Mouse (Mus musculus): ENCODE results near the gene Atp13a3. TPM values are rescaled to one million over a fixed set of nuclear protein-coding genes. Genes with fewer than 3 reads are reported as not detected.
"Not testable (repeated sequence)": the region's sequence is repeated elsewhere in the genome, so short reads cannot be mapped to it uniquely, and the experiment has no call there.

The Atp13a3 gene
- polyA plus RNA-seq, 1 experiment from 2014 or later = 22.6 TPM

DNA sequence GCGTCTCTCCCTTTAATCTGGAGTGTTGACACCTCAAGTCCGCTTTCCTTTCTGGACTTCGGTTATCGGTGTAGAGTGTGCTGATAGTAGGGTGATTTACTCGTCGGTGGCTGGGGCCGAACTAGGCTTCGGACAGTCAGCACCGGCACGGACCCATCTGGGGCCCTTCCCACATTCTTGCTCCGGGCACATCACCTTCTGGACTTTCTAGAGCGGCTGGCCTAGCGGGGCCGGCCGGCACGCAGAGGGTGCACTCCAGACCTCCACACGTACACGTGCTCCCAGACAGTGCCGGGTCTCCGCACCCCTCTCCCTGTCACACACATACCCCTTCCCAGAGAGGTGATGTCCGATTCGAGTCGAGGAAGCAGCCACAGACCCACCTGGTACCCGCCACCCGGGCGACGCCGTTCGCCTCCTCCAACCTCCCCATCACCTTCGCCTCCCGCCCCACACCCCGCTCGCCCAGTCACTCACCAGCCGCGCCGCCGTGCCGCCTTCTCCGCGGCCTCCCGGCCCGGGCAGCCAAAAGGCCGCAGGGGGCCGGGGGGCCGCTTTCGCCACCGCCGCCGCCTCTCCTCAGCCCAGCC, 17.8 kb downstream of the Atp13a3 start:
- peak overlapping the region; percentile 94 for H3K9ac ChIP-seq (ENCODE audit: low read depth, low read length)
- DNase-seq (ENCODE audit: low spot score) (peak; percentile 48), ATAC-seq (replicated peaks; ENCODE audit: low FRiP score) (peak; percentile 53)
- WGBS = 1% methylated on average over 46 of the region's 49 CpGs
- H3K27ac ChIP-seq (ENCODE audit: low read depth, low read length) = peak overlapping the region; percentile 86
- H3K4me2 ChIP-seq = peak overlapping the region; percentile 90
- H3K27me3 ChIP-seq (replicated peaks; ENCODE audit: control insufficient read depth, insufficient read depth, low read length) = no peaks in the 10 kb centered on the region
- H3K36me3 ChIP-seq (ENCODE audit: control insufficient read depth, insufficient read depth, low read length) = peaks cover 12% of the 10 kb centered on the region
- no peaks in the 10 kb centered on the region for H3K9me3 ChIP-seq (ENCODE audit: control insufficient read depth, low read length)
- H3K4me3 ChIP-seq (ENCODE audit: low read depth, low read length) = peak overlapping the region; percentile 100
- H3K4me1 ChIP-seq (replicated peaks; ENCODE audit: control insufficient read depth, insufficient read depth, low read length) = peaks cover 21% of the 10 kb centered on the region

GRCm38 (mm10) chr16:30386911-30387439, 18.8 kb downstream of the Atp13a3 start:
- no peaks in the 10 kb centered on the region for H3K27me3 ChIP-seq (replicated peaks; ENCODE audit: control insufficient read depth, insufficient read depth, low read length)
- H3K9me3 ChIP-seq (ENCODE audit: control insufficient read depth, low read length) = no peaks in the 10 kb centered on the region
- peak overlapping the region; percentile 90 for H3K4me2 ChIP-seq
- peaks cover 21% of the 10 kb centered on the region for H3K4me1 ChIP-seq (replicated peaks; ENCODE audit: control insufficient read depth, insufficient read depth, low read length)
- ATAC-seq (replicated peaks; ENCODE audit: low FRiP score) (no peak), DNase-seq (ENCODE audit: low spot score) (no peak)
- WGBS = 68% methylated on average over 8 of the region's 8 CpGs
- H3K27ac ChIP-seq (ENCODE audit: low read depth, low read length) = no peak overlapping the region
- H3K9ac ChIP-seq (ENCODE audit: low read depth, low read length) = peak overlapping the region; percentile 94
- H3K4me3 ChIP-seq (ENCODE audit: low read depth, low read length) = peak overlapping the region; percentile 100
- H3K36me3 ChIP-seq (ENCODE audit: control insufficient read depth, insufficient read depth, low read length) = peaks cover 12% of the 10 kb centered on the region

GRCm38 (mm10) chr16:30385531-30385930, 20.2 kb downstream of the Atp13a3 start:
- Histone ChIP-seq H3K9me3 (ENCODE audit: control insufficient read depth, low read length) (no peaks in the 10 kb centered on the region), H3K27me3 (replicated peaks; ENCODE audit: control insufficient read depth, insufficient read depth, low read length) (no peaks in the 10 kb centered on the region), H3K9ac (ENCODE audit: low read depth, low read length) (no peak overlapping the region), H3K4me3 (ENCODE audit: low read depth, low read length) (0 out of 2 replicates have a peak overlapping the region, but pooled peaks have one; percentile 4), H3K4me1 (replicated peaks; ENCODE audit: control insufficient read depth, insufficient read depth, low read length) (peaks cover 21% of the 10 kb centered on the region), H3K36me3 (ENCODE audit: control insufficient read depth, insufficient read depth, low read length) (peaks cover 12% of the 10 kb centered on the region), H3K27ac (ENCODE audit: low read depth, low read length) (no peak overlapping the region), H3K4me2 (peak overlapping the region; percentile 16)
- WGBS = 85% methylated on average over 1 of the region's 1 CpGs
- ATAC-seq (replicated peaks; ENCODE audit: low FRiP score) (no peak), DNase-seq (ENCODE audit: low spot score) (no peak)

GRCm38 (mm10) chr16:30376237-30376636, 29.5 kb downstream of the Atp13a3 start:
- no peaks in the 10 kb centered on the region; the same call in none of the 2 replicates for H3K4me1 ChIP-seq (replicated peaks; ENCODE audit: control insufficient read depth, insufficient read depth, low read length)
- H3K36me3 ChIP-seq (ENCODE audit: control insufficient read depth, insufficient read depth, low read length) = no peaks in the 10 kb centered on the region
- no peaks in the 10 kb centered on the region for H3K9me3 ChIP-seq (ENCODE audit: control insufficient read depth, low read length)
- no peak overlapping the region for H3K4me2 ChIP-seq
- DNase-seq (ENCODE audit: low spot score) (no peak), ATAC-seq (replicated peaks; ENCODE audit: low FRiP score) (no peak)
- no peaks in the 10 kb centered on the region for H3K27me3 ChIP-seq (replicated peaks; ENCODE audit: control insufficient read depth, insufficient read depth, low read length)
- H3K9ac ChIP-seq (ENCODE audit: low read depth, low read length) = no peak overlapping the region
- no peak overlapping the region for H3K4me3 ChIP-seq (ENCODE audit: low read depth, low read length)
- H3K27ac ChIP-seq (ENCODE audit: low read depth, low read length) = no peak overlapping the region
- WGBS = 61% methylated on average over 3 of the region's 3 CpGs

- H3K4me2 ChIP-seq = no peak overlapping the region
- no peak for DNase-seq (ENCODE audit: low spot score)
- 88% methylated on average over 3 of the region's 3 CpGs for WGBS
- H3K27ac ChIP-seq (ENCODE audit: low read depth, low read length) = no peak overlapping the region
- no peak for ATAC-seq (replicated peaks; ENCODE audit: low FRiP score)
- H3K4me3 ChIP-seq (ENCODE audit: low read depth, low read length) = no peak overlapping the region
- no peaks in the 10 kb centered on the region; the same call in none of the 2 replicates for H3K4me1 ChIP-seq (replicated peaks; ENCODE audit: control insufficient read depth, insufficient read depth, low read length)
- no peaks in the 10 kb centered on the region for H3K36me3 ChIP-seq (ENCODE audit: control insufficient read depth, insufficient read depth, low read length)
- no peaks in the 10 kb centered on the region for H3K9me3 ChIP-seq (ENCODE audit: control insufficient read depth, low read length)
- H3K9ac ChIP-seq (ENCODE audit: low read depth, low read length) = no peak overlapping the region
- no peaks in the 10 kb centered on the region for H3K27me3 ChIP-seq (replicated peaks; ENCODE audit: control insufficient read depth, insufficient read depth, low read length)
Observed at GRCm38 (mm10) chr16:30374927-30375326, 30.8 kb downstream of the Atp13a3 start.

DNA sequence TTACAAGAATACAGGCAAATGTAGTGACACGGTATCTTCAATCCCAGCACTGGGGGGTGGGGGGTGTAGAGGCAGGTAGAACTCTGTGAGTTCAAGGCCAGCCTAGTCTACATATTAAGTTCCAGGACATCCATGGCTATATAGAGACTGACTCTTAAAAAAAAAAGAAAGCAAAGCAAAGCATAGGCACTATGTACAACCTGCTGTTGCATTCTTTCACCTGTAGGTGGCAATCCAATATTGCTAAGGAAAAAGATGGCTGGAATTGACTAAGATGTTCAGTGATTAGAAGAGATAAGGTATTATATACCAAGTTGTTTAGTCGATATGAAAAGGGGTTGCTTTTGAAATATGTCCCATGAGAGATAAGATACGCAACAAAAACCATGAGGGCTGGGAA, 31.5 kb downstream of the Atp13a3 start:
- no peaks in the 10 kb centered on the region for H3K27me3 ChIP-seq (replicated peaks; ENCODE audit: control insufficient read depth, insufficient read depth, low read length)
- 62% methylated on average over 3 of the region's 3 CpGs for whole genome bisulfite sequencing
- H3K4me1 ChIP-seq (replicated peaks; ENCODE audit: control insufficient read depth, insufficient read depth, low read length) = no peaks in the 10 kb centered on the region; the same call in none of the 2 replicates
- no peak overlapping the region for H3K27ac ChIP-seq (ENCODE audit: low read depth, low read length)
- H3K4me3 ChIP-seq (ENCODE audit: low read depth, low read length) = no peak overlapping the region
- no peak; the same call in 1 of the 2 replicates for ATAC-seq (replicated peaks; ENCODE audit: low FRiP score)
- H3K9ac ChIP-seq (ENCODE audit: low read depth, low read length) = no peak overlapping the region
- H3K4me2 ChIP-seq = no peak overlapping the region
- H3K9me3 ChIP-seq (ENCODE audit: control insufficient read depth, low read length) = no peaks in the 10 kb centered on the region
- H3K36me3 ChIP-seq (ENCODE audit: control insufficient read depth, insufficient read depth, low read length) = no peaks in the 10 kb centered on the region
- no peak for DNase-seq (ENCODE audit: low spot score)

DNA sequence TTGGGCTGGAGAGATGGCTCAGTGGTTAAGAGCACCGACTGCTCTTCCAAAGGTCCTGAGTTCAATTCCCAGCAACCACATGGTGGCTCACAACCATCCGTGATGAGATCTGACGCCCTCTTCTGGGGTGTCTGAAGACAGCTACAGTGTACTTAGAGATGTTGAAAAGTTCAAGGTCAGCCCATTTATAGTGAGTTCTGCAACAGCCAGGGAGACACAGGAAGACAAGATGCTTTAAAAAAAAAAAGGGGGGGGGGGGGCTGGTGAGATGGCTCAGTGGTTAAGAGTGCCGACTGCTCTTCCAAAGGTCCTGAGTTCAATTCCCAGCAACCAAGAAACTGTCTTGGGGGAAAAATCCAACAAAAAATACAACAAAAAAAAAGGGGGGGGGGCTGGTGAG, 32.5 kb downstream of the Atp13a3 start:
- WGBS = 87% methylated on average over 4 of the region's 4 CpGs
- ATAC-seq (replicated peaks; ENCODE audit: low FRiP score); H3K4me2 ChIP-seq: not testable (repeated sequence)

DNA sequence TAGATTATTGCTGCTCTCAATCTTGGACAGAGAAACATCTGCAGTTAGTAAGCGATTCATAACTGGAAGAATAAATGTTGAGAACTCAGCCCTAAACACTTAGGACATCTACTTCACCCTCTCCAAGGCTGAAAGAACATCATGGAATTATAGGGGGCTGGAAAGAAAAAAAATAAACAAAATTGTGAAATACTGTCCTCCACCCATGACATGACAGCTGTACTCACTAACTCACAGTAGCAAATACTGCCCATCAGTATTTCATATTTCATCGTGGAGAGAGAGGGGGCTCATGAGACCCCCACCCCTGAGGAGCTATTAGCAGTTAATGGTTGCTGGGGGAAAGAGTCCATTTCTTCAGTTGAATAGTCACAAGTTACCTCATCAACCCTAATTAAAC, 38.4 kb downstream of the Atp13a3 start:
- Histone ChIP-seq H3K36me3 (ENCODE audit: control insufficient read depth, insufficient read depth, low read length) (no peaks in the 10 kb centered on the region; the same call in 1 of the 2 replicates), H3K27me3 (replicated peaks; ENCODE audit: control insufficient read depth, insufficient read depth, low read length) (no peaks in the 10 kb centered on the region), H3K4me1 (replicated peaks; ENCODE audit: control insufficient read depth, insufficient read depth, low read length) (no peaks in the 10 kb centered on the region), H3K4me3 (ENCODE audit: low read depth, low read length) (no peak overlapping the region), H3K27ac (ENCODE audit: low read depth, low read length) (no peak overlapping the region), H3K9ac (ENCODE audit: low read depth, low read length) (no peak overlapping the region), H3K9me3 (ENCODE audit: control insufficient read depth, low read length) (no peaks in the 10 kb centered on the region), H3K4me2 (no peak overlapping the region)
- DNase-seq (ENCODE audit: low spot score) = no peak
- WGBS = 91% methylated on average over 2 of the region's 2 CpGs
- no peak for ATAC-seq (replicated peaks; ENCODE audit: low FRiP score)

More for the DNA sequence above, 32.5 kb downstream of the Atp13a3 start:
- not testable (repeated sequence) for H3K4me1 ChIP-seq (replicated peaks; ENCODE audit: control insufficient read depth, insufficient read depth, low read length); H3K36me3 ChIP-seq (ENCODE audit: control insufficient read depth, insufficient read depth, low read length); H3K27me3 ChIP-seq (replicated peaks; ENCODE audit: control insufficient read depth, insufficient read depth, low read length); H3K9me3 ChIP-seq (ENCODE audit: control insufficient read depth, low read length); DNase-seq (ENCODE audit: low spot score); H3K27ac ChIP-seq (ENCODE audit: low read depth, low read length); H3K4me3 ChIP-seq (ENCODE audit: low read depth, low read length); H3K9ac ChIP-seq (ENCODE audit: low read depth, low read length)

DNA sequence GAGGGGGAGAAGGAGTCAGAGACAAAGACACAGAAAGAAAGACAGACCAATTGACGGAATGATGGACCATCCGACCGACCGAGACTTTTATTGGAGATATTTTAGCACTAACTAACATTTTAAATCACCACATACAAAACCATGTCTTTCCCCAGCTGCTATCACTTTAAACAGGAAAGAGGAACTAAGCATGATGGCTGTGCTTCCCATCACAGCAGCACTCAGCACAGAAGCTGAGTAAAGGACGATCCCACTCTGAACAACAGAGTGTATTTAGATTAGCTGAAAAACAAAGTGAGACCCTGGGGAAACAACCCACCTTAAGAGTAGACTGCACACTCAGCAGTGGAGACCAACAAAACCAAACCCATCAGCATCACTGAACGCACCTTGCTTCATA, 41.2 kb downstream of the Atp13a3 start:
- Histone ChIP-seq H3K9ac (ENCODE audit: low read depth, low read length) (no peak overlapping the region), H3K4me1 (replicated peaks; ENCODE audit: control insufficient read depth, insufficient read depth, low read length) (no peaks in the 10 kb centered on the region), H3K36me3 (ENCODE audit: control insufficient read depth, insufficient read depth, low read length) (no peaks in the 10 kb centered on the region; the same call in 1 of the 2 replicates), H3K27me3 (replicated peaks; ENCODE audit: control insufficient read depth, insufficient read depth, low read length) (no peaks in the 10 kb centered on the region), H3K4me3 (ENCODE audit: low read depth, low read length) (no peak overlapping the region), H3K4me2 (no peak overlapping the region), H3K27ac (ENCODE audit: low read depth, low read length) (no peak overlapping the region), H3K9me3 (ENCODE audit: control insufficient read depth, low read length) (no peaks in the 10 kb centered on the region)
- ATAC-seq (replicated peaks; ENCODE audit: low FRiP score) = no peak
- DNase-seq (ENCODE audit: low spot score) = no peak
- WGBS = 88% methylated on average over 6 of the region's 6 CpGs

All from liver, embryonic 11.5 days (tissue).